Comparison of ENCODE assay signal across 10 mouse cellular contexts in genomic region chr12:71725713-71726336, GRCm38 (mm10).
DNase-seq lines count a peak whose midpoint lies in the region; ATAC-seq and TF ChIP-seq lines count a peak whose summit lies in the region.
"Had no signal": no experiment of that assay in that cellular context is flagged by ENCODE, and none has a peak within 500 bp of the region (broad histone marks: within the 10 kb centered on the region; RNA-seq: fewer than 3 reads in every experiment).

No protein-coding gene starts in this region.

- no peak for TF ChIP-seq CTCF in liver, adult 2 months (IDR thresholded peaks at IDR 0.05; ENCODE audit: low read depth, low read length)
- no peak for TF ChIP-seq CTCF in liver, postnatal 0 days (IDR thresholded peaks at IDR 0.05; ENCODE audit: low read depth)

- no peak overlapping the region for H3K9ac ChIP-seq in liver, adult 2 months (ENCODE audit: low read depth, low read length)
- H3K9ac ChIP-seq in liver, postnatal 0 days (replicated peaks), result no peak overlapping the region

- no peaks in the 10 kb centered on the region for H3K36me3 ChIP-seq in liver, adult 2 months (ENCODE audit: control insufficient read depth, insufficient read depth, low read length)
- no peaks in the 10 kb centered on the region for H3K36me3 ChIP-seq in liver, postnatal 0 days (replicated peaks; ENCODE audit: insufficient read depth, low read length)

- H3K9me3 ChIP-seq in liver, postnatal 0 days (ENCODE audit: low read length), result no peaks in the 10 kb centered on the region
- H3K9me3 ChIP-seq: megakaryocyte, embryonic 14.5 days had no signal

- no peaks in the 10 kb centered on the region for H3K4me1 ChIP-seq in liver, adult 2 months (ENCODE audit: control insufficient read depth, insufficient read depth, low read length)
- no peaks in the 10 kb centered on the region for H3K4me1 ChIP-seq in liver, postnatal 0 days (ENCODE audit: insufficient read depth)
- H3K4me1 ChIP-seq: megakaryocyte, embryonic 14.5 days had no signal

- intact Hi-C loops in gastrocnemius, postnatal 36 days (cut with DNase I), result no loop called here

- no peak overlapping the region for H3K4me3 ChIP-seq in liver, adult 2 months (ENCODE audit: insufficient read depth, low read depth, low read length)
- H3K4me3 ChIP-seq in liver, postnatal 0 days (ENCODE audit: low read depth, low read length), result no peak overlapping the region
- H3K4me3 ChIP-seq: megakaryocyte, embryonic 14.5 days had no signal

- 56% methylated on average over 4 of the region's 4 CpGs for WGBS in liver, adult 2 months
- WGBS in liver, postnatal 0 days (ENCODE audit: insufficient replicate concordance), result 73% methylated on average over 4 of the region's 4 CpGs

- H3K27ac ChIP-seq in liver, adult 2 months (replicated peaks; ENCODE audit: insufficient read depth, low read depth, low read length), result no peak overlapping the region
- no peak overlapping the region for H3K27ac ChIP-seq in liver, postnatal 0 days (ENCODE audit: low read depth)

- no peaks in the 10 kb centered on the region for H3K79me2 ChIP-seq in liver, adult 2 months (ENCODE audit: control insufficient read depth, insufficient read depth, low read length)

- DNase-seq in adrenal gland, postnatal 14 days, result peak; percentile 32
- no peak for DNase-seq in adrenal gland, adult 8-10 months
- peak; percentile 72 for DNase-seq in liver, adult 2 months (ENCODE audit: extremely low read depth, low read depth, low spot score)
- DNase-seq in liver, postnatal 0 days, result no peak
- peak; percentile 43 to 56 for DNase-seq in gastrocnemius, postnatal 36 days
- peak; percentile 45 for DNase-seq in skeletal muscle tissue, adult 2 months (ENCODE audit: low read depth, low spot score)
- DNase-seq in thymus, postnatal 4 days, result no peak
- DNase-seq: thymus, postnatal 14 days had no signal

- no peaks in the 10 kb centered on the region for H3K27me3 ChIP-seq in liver, adult 2 months (ENCODE audit: control insufficient read depth, insufficient read depth, low read length)
- H3K27me3 ChIP-seq in liver, postnatal 0 days (ENCODE audit: insufficient read depth, low read length), result no peaks in the 10 kb centered on the region

- TF ChIP-seq POLR2A in liver, adult 2 months (IDR thresholded peaks at IDR 0.05; ENCODE audit: extremely low read depth, insufficient read depth, low read length), result no peak

- no peak for TF ChIP-seq EP300 in liver, postnatal 0 days (IDR thresholded peaks at IDR 0.05; ENCODE audit: low read depth)

- H3K4me2 ChIP-seq in liver, postnatal 0 days (ENCODE audit: low read depth, low read length), result no peak overlapping the region

- ATAC-seq in liver, postnatal 0 days, result no peak
- ATAC-seq in monocyte, adult 5-6 weeks (replicated peaks; ENCODE audit: insufficient number of reproducible peaks, low FRiP score, low TSS enrichment, poor library complexity, severe bottlenecking), result no peak

Comparison
In these comparisons a context has a peak if more than half of its experiments do, and no peak if none do; other contexts are left out.
1. DNase-seq: peak in adrenal gland, postnatal 14 days (single experiment), liver, adult 2 months (single experiment), gastrocnemius, postnatal 36 days (2 of 2) and skeletal muscle tissue, adult 2 months (single experiment); none in adrenal gland, adult 8-10 months (single experiment), liver, postnatal 0 days (single experiment) and thymus, postnatal 4 days (single experiment).